ENCODE assay signal across 21 mouse cellular contexts in the genomic region with DNA sequence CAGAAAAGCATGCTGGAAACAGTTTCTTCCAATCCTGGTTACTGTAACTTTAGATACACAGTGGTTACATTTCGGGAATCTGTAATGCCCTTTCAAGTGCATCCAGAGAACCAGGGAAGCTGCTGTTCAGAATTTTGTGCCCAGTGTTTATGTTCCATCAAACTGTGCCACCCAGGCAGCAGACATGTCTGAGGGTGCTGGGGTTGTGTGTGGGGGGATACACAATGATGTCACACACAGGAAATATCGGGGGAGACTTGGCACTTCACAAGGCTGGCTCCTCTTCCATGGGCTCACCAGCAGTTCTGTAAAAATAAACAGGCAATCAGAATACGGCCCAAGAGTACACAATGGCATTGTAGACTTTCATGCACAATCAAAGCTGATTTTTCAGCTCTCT.
A peak's percentile ranks its signal among the peaks of the same experiment; 100 is the strongest.
DNase-seq lines count a peak whose midpoint lies in the region; ATAC-seq and TF ChIP-seq lines count a peak whose summit lies in the region.
"Had no signal": no experiment of that assay in that cellular context is flagged by ENCODE, and none has a peak within 500 bp of the region (broad histone marks: within the 10 kb centered on the region; RNA-seq: fewer than 3 reads in every experiment).

No protein-coding gene starts in this region.

- peak overlapping the region; percentile 16; the same call in 1 of the 2 replicates for H3K4me2 ChIP-seq in lung, embryonic 15.5 days
- H3K4me2 ChIP-seq: hindbrain, embryonic 15.5 days; liver, embryonic 12.5 days; midbrain, embryonic 12.5 days; neural tube, embryonic 13.5 days had no signal

- H3K27ac ChIP-seq in lung, embryonic 15.5 days: peak overlapping the region; percentile 55
- peak overlapping the region; percentile 67 for H3K27ac ChIP-seq in embryonic facial prominence, embryonic 10.5 days (replicated peaks)
- H3K27ac ChIP-seq: hindbrain, embryonic 15.5 days; liver, embryonic 12.5 days; midbrain, embryonic 12.5 days; neural tube, embryonic 13.5 days had no signal

- no peaks in the 10 kb centered on the region for H3K9me3 ChIP-seq in lung, embryonic 15.5 days
- no peaks in the 10 kb centered on the region for H3K9me3 ChIP-seq in embryonic facial prominence, embryonic 10.5 days
- H3K9me3 ChIP-seq: hindbrain, embryonic 15.5 days; liver, embryonic 12.5 days; midbrain, embryonic 12.5 days; neural tube, embryonic 13.5 days had no signal

- no peaks in the 10 kb centered on the region for H3K36me3 ChIP-seq in lung, embryonic 15.5 days
- no peaks in the 10 kb centered on the region for H3K36me3 ChIP-seq in embryonic facial prominence, embryonic 10.5 days (replicated peaks)
- H3K36me3 ChIP-seq: hindbrain, embryonic 15.5 days; liver, embryonic 12.5 days; midbrain, embryonic 12.5 days; neural tube, embryonic 13.5 days had no signal

- WGBS in lung, embryonic 15.5 days: 35% methylated on average over 3 of the region's 3 CpGs
- WGBS in lung, adult 2 months: 38% methylated on average over 3 of the region's 3 CpGs
- 71% methylated on average over 3 of the region's 3 CpGs for WGBS in embryonic facial prominence, embryonic 10.5 days

- no peak overlapping the region for H3K9ac ChIP-seq in lung, embryonic 15.5 days
- H3K9ac ChIP-seq: hindbrain, embryonic 15.5 days; liver, embryonic 12.5 days; midbrain, embryonic 12.5 days; neural tube, embryonic 13.5 days had no signal

- no peak for DNase-seq in frontal cortex, postnatal 36 days (ENCODE audit: low spot score in 2 of 2)
- DNase-seq in lung, adult 2 months: no peak
- no peak for DNase-seq in embryonic facial prominence, embryonic 10.5 days (ENCODE audit: low spot score)
- peak; percentile 15 for DNase-seq in lung, postnatal 14 days
- DNase-seq in spleen, postnatal 36 days (ENCODE audit: low spot score in 2 of 2): no peak
- DNase-seq in cerebellum, postnatal 14 days: no peak
- DNase-seq: adrenal gland, postnatal 25 days; cerebellum, adult 18-20 months; cerebellum, postnatal 36 days; gastrocnemius, postnatal 14 days; heart, adult 18-20 months; heart, postnatal 4 days; kidney, adult 2 months; kidney, postnatal 10 days had no signal

- H3K4me3 ChIP-seq in lung, embryonic 15.5 days: no peak overlapping the region
- no peak overlapping the region for H3K4me3 ChIP-seq in lung, adult 2 months (replicated peaks; ENCODE audit: extremely low read depth, low read depth, low read length)
- no peak overlapping the region for H3K4me3 ChIP-seq in embryonic facial prominence, embryonic 10.5 days
- H3K4me3 ChIP-seq: hindbrain, embryonic 15.5 days; liver, embryonic 12.5 days; midbrain, embryonic 12.5 days; neural tube, embryonic 13.5 days had no signal

- peaks cover 8% of the 10 kb centered on the region; the same call in 1 of the 2 replicates for H3K4me1 ChIP-seq in lung, embryonic 15.5 days
- no peaks in the 10 kb centered on the region for H3K4me1 ChIP-seq in lung, adult 2 months (ENCODE audit: control insufficient read depth, insufficient read depth, low read length)
- peaks cover 20% of the 10 kb centered on the region for H3K4me1 ChIP-seq in embryonic facial prominence, embryonic 10.5 days
- H3K4me1 ChIP-seq: hindbrain, embryonic 15.5 days; liver, embryonic 12.5 days; midbrain, embryonic 12.5 days; neural tube, embryonic 13.5 days had no signal

- peak; percentile 58; the same call in 1 of the 2 replicates for ATAC-seq in frontal cortex, adult (ENCODE audit: low TSS enrichment)
- peak; percentile 81; the same call in 1 of the 2 replicates for ATAC-seq in lung, embryonic 15.5 days (ENCODE audit: borderline replicate concordance, extremely low read depth, low FRiP score, low TSS enrichment)
- ATAC-seq: liver, embryonic 12.5 days had no signal

- no peak for TF ChIP-seq POLR2A in lung, adult 2 months (IDR thresholded peaks at IDR 0.05; ENCODE audit: borderline replicate concordance, extremely low read depth, low read depth, low read length)

- no peaks in the 10 kb centered on the region for H3K27me3 ChIP-seq in lung, embryonic 15.5 days
- no peaks in the 10 kb centered on the region for H3K27me3 ChIP-seq in embryonic facial prominence, embryonic 10.5 days (replicated peaks; ENCODE audit: low read depth, poor library complexity, severe bottlenecking)
- H3K27me3 ChIP-seq: CH12.LX; hindbrain, embryonic 15.5 days; liver, embryonic 12.5 days; midbrain, embryonic 12.5 days; neural tube, embryonic 13.5 days had no signal

- no peak for TF ChIP-seq CTCF in lung, adult 2 months (IDR thresholded peaks at IDR 0.05; ENCODE audit: insufficient read depth, low read length)
